Mouse (Mus musculus): ENCODE results near the gene Slc1a5. TPM values are rescaled to one million over a fixed set of nuclear protein-coding genes. Genes with fewer than 3 reads are reported as not detected.

Gene Slc1a5
- total and polyA plus RNA-seq, 2 experiments from 2014 or later, result 28.1 to 81.4 TPM

DNA sequence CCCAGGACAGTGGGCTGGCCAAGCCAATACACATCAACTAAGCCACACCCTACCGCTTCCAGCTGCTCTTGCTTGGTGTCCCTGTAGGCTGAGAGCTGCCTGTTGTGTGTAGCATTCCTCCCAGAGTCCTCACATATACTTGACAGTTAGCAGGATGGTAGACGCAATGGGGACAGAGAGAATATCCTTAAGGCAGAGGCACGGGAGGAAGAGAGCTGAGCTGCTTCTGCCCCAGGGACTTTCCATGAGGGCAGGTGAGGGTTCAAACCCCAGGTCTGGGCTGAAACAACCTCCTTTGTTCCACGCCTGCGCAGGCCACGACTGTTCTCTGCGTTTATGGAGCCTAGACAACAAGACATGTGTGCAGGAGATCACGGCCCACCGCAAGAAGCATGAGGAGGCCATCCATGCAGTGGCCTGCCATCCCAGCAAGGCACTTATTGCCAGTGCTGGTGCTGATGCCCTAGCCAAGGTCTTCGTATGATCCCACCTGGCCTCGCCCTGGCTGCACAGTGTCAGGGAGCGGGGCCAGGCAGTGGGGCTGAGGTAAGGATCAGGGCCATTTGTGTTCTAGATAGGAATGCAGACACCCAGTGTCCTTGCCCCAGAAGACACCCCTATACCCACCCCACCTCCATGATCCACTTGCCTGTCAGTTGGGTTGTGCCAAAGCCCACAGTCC lies 58.4 kb downstream of the Slc1a5 start:
- no peak overlapping the region for H3K27ac ChIP-seq (ENCODE audit: low read depth)
- no peak overlapping the region for H3K9ac ChIP-seq (replicated peaks; ENCODE audit: low read depth, low read length)
- no peak overlapping the region for H3K4me2 ChIP-seq (ENCODE audit: low read depth, low read length)
- no peaks in the 10 kb centered on the region for H3K9me3 ChIP-seq (replicated peaks; ENCODE audit: control insufficient read depth, low read length)
- H3K36me3 ChIP-seq (replicated peaks; ENCODE audit: control insufficient read depth, insufficient read depth, low read length), result peaks cover 54% of the 10 kb centered on the region
- no peak overlapping the region for H3K4me3 ChIP-seq (ENCODE audit: low read depth, low read length)
- WGBS, result 95% methylated on average over 12 of the region's 12 CpGs
- no peaks in the 10 kb centered on the region for H3K27me3 ChIP-seq (ENCODE audit: control insufficient read depth, insufficient read depth, low read length)
- no peak for ATAC-seq (ENCODE audit: insufficient read depth, low read depth)
- H3K4me1 ChIP-seq (ENCODE audit: control insufficient read depth, insufficient read depth), result peaks cover 10% of the 10 kb centered on the region; the same call in 1 of the 2 replicates
- DNase-seq (ENCODE audit: low spot score), result no peak
- TF ChIP-seq EP300 (IDR thresholded peaks at IDR 0.05; ENCODE audit: low read depth) (no peak), CTCF (IDR thresholded peaks at IDR 0.05; ENCODE audit: low read depth) (no peak)

DNA sequence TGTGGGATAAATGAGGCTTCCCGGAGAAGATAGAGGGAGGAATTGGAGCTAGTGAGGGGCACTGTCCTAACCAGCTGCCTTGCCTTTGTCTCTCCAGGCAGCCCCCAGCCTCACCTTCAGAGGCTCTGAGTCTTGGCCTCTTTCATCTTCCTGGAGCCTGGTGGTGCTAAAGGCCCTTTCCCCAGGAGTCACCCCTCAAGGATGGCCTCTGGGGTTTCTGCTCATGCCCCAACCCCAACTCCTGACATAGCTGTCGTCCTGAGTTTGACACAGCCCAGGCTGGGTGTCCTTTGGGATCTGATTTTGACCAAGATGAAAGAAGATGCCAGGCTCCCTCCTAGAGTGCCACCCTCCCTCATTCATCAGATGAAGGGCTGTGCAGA lies 59.0 kb downstream of the Slc1a5 start:
- WGBS, result 78% methylated on average over 2 of the region's 2 CpGs
- Histone ChIP-seq H3K9ac (replicated peaks; ENCODE audit: low read depth, low read length) (no peak overlapping the region), H3K27me3 (ENCODE audit: control insufficient read depth, insufficient read depth, low read length) (no peaks in the 10 kb centered on the region), H3K4me1 (ENCODE audit: control insufficient read depth, insufficient read depth) (peaks cover 10% of the 10 kb centered on the region; the same call in 1 of the 2 replicates), H3K27ac (ENCODE audit: low read depth) (no peak overlapping the region), H3K4me2 (ENCODE audit: low read depth, low read length) (no peak overlapping the region), H3K4me3 (ENCODE audit: low read depth, low read length) (no peak overlapping the region), H3K9me3 (replicated peaks; ENCODE audit: control insufficient read depth, low read length) (no peaks in the 10 kb centered on the region), H3K36me3 (replicated peaks; ENCODE audit: control insufficient read depth, insufficient read depth, low read length) (peaks cover 49% of the 10 kb centered on the region)
- DNase-seq (ENCODE audit: low spot score) (no peak), ATAC-seq (ENCODE audit: insufficient read depth, low read depth) (no peak)
- no peak for TF ChIP-seq EP300 (IDR thresholded peaks at IDR 0.05; ENCODE audit: low read depth)
- TF ChIP-seq CTCF (IDR thresholded peaks at IDR 0.05; ENCODE audit: low read depth), result no peak

DNA sequence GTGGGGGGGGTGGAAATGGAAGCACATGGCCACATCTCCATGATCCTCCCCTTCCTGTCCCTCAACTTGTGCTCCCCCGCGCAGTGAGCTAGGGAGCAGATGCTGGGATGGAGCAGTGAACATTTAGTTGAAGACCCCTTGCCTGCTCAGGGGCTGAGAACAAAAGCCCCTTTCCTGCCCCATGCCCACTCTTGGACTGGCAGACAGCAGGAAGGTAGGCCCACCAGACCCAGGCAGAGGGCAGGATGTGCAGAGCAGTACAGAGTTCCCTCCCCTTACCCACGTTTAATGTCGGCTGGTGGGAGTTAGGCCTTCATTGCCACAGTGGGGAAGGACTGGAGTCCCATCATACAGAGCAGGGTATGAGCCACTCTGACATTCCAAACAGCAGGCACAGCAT lies 59.9 kb downstream of the Slc1a5 start:
- DNase-seq (ENCODE audit: low spot score), result no peak

DNA sequence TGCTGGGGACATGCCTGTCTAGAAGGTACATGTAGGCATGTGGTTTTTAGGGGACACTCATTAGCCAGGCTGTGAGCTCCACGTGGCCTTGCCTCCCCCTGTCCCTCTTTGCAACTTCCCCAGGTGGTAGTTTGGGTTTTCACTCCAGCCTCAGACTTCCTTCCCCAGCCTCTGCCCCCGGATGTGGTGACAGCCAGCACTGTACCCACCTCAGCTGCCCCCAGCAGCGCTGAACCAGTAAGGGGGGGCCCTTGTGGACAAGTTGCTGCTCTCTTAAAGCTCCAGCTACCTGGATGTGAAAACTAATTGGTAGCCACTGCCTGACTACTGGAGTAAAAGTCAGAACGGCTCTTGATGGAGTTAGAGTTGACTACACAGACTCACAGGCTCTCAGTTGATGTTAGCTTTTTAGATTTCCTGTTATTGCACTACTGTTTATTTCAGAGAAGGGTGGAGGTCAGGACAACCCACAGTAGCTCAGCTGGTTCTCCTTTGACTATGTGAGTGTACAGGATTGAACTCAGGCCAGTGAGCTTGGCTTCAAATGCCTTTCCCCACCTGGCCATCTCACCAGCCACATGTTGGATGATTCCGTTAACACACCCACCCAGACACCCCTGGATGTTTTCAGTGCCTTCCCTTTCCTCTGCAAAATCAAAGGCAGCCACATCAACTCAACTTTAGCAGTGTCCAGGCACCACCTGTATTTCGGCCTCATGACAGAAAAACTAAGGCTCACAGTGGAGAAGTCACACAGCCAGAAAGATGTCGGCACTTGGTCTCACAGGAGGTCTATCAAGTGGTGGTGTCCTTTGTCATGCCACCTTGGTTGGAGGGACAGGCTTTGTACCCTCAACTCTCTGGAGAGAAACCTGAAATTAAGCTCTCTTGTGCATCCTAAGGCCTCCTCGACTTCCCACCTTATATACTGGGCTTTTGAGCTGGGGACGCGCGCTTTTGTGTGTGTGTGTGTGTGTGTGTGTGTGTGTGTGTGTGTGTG lies 60.7 kb downstream of the Slc1a5 start:
- H3K27me3 ChIP-seq (ENCODE audit: control insufficient read depth, insufficient read depth, low read length), result no peaks in the 10 kb centered on the region
- H3K27ac ChIP-seq (ENCODE audit: low read depth), result peak overlapping the region; percentile 90
- peaks cover 46% of the 10 kb centered on the region for H3K36me3 ChIP-seq (replicated peaks; ENCODE audit: control insufficient read depth, insufficient read depth, low read length)
- peak overlapping the region; percentile 96 for H3K4me2 ChIP-seq (ENCODE audit: low read depth, low read length)
- H3K4me1 ChIP-seq (ENCODE audit: control insufficient read depth, insufficient read depth), result peaks cover 10% of the 10 kb centered on the region; the same call in 1 of the 2 replicates
- TF ChIP-seq EP300 (IDR thresholded peaks at IDR 0.05; ENCODE audit: low read depth), result no peak
- no peak for TF ChIP-seq CTCF (IDR thresholded peaks at IDR 0.05; ENCODE audit: low read depth)
- no peaks in the 10 kb centered on the region for H3K9me3 ChIP-seq (replicated peaks; ENCODE audit: control insufficient read depth, low read length)
- peak overlapping the region; percentile 83 for H3K9ac ChIP-seq (replicated peaks; ENCODE audit: low read depth, low read length)
- 32% methylated on average over 11 of the region's 11 CpGs for WGBS
- peak overlapping the region; percentile 84 for H3K4me3 ChIP-seq (ENCODE audit: low read depth, low read length)
- ATAC-seq (ENCODE audit: insufficient read depth, low read depth) (no peak), DNase-seq (ENCODE audit: low spot score) (no peak)

More for the DNA sequence above, 59.9 kb downstream of the Slc1a5 start:
- H3K27me3 ChIP-seq (ENCODE audit: control insufficient read depth, insufficient read depth, low read length), result no peaks in the 10 kb centered on the region
- no peak for ATAC-seq (ENCODE audit: insufficient read depth, low read depth)
- peak overlapping the region; percentile 90; the same call in 1 of the 2 replicates for H3K27ac ChIP-seq (ENCODE audit: low read depth)
- H3K9ac ChIP-seq (replicated peaks; ENCODE audit: low read depth, low read length), result no peak overlapping the region
- peak overlapping the region; percentile 1; the same call in 1 of the 2 replicates for H3K4me2 ChIP-seq (ENCODE audit: low read depth, low read length)
- H3K4me3 ChIP-seq (ENCODE audit: low read depth, low read length), result no peak overlapping the region
- peaks cover 46% of the 10 kb centered on the region for H3K36me3 ChIP-seq (replicated peaks; ENCODE audit: control insufficient read depth, insufficient read depth, low read length)
- 55% methylated on average over 4 of the region's 4 CpGs for WGBS
- H3K4me1 ChIP-seq (ENCODE audit: control insufficient read depth, insufficient read depth), result peaks cover 10% of the 10 kb centered on the region; the same call in 1 of the 2 replicates
- H3K9me3 ChIP-seq (replicated peaks; ENCODE audit: control insufficient read depth, low read length), result no peaks in the 10 kb centered on the region
- TF ChIP-seq CTCF (IDR thresholded peaks at IDR 0.05; ENCODE audit: low read depth) (no peak), EP300 (IDR thresholded peaks at IDR 0.05; ENCODE audit: low read depth) (no peak)

DNA sequence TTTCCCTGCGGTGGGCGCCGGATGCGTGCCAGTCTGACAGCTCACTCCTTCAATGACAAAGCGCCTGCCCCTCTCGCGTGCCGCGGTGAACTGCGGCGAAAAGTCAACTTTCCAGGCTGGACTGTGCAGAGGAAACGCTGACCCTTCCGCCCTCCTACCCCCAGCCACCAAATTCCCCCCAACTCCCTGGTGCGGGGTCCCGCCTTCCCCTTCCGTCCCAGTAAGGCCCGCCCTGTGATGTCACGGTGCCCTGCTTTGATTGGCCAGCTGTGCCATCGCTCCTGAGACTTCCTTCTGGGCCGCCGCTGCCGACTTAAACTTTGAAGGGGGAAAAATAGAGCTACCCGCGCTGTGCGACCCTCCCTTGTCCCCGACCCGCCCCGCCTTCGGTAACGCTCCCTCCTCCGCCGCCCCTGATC lies 61.5 kb downstream of the Slc1a5 start, which contains the start of gene Prkd2:
TSS of gene Prkd2 (plus strand) at position 258 of the 419 bp plus-strand sequence.
- H3K4me2 ChIP-seq (ENCODE audit: low read depth, low read length), result peak within 1 kb of the TSS; percentile 96
- peaks cover 10% of the 10 kb centered on the region; the same call in 1 of the 2 replicates for H3K4me1 ChIP-seq (ENCODE audit: control insufficient read depth, insufficient read depth)
- under 1% methylated on average over 31 of the region's 32 CpGs for WGBS
- peak; percentile 85 for ATAC-seq (ENCODE audit: insufficient read depth, low read depth)
- peak within 1 kb of the TSS; percentile 90 for H3K27ac ChIP-seq (ENCODE audit: low read depth)
- no peaks in the 10 kb centered on the region for H3K9me3 ChIP-seq (replicated peaks; ENCODE audit: control insufficient read depth, low read length)
- H3K4me3 ChIP-seq (ENCODE audit: low read depth, low read length), result peak within 1 kb of the TSS; percentile 84
- DNase-seq (ENCODE audit: low spot score), result peak; percentile 91
- H3K27me3 ChIP-seq (ENCODE audit: control insufficient read depth, insufficient read depth, low read length), result no peaks in the 10 kb centered on the region
- TF ChIP-seq EP300 (IDR thresholded peaks at IDR 0.05; ENCODE audit: low read depth) (no peak), CTCF (IDR thresholded peaks at IDR 0.05; ENCODE audit: low read depth) (no peak)
- peak within 1 kb of the TSS; percentile 83 for H3K9ac ChIP-seq (replicated peaks; ENCODE audit: low read depth, low read length)
- peaks cover 48% of the 10 kb centered on the region for H3K36me3 ChIP-seq (replicated peaks; ENCODE audit: control insufficient read depth, insufficient read depth, low read length)

Data from heart, postnatal 0 days (tissue).